Mouse (Mus musculus) myocyte (in vitro differentiated cells): Measurements from ENCODE around the gene Kcnn3. TPM values are rescaled to one million over a fixed set of nuclear protein-coding genes. Genes with fewer than 3 reads are reported as not detected.

Experiments used
- H3K27me3 ChIP-seq: one replicate; pipeline ENCODE4 v1.6.1; 2011; ENCODE audit not compliant: control insufficient read depth, insufficient read depth, insufficient read length
- H3K36me3 ChIP-seq: one replicate; pipeline ENCODE4 v1.6.1; 2011; ENCODE audit not compliant: control insufficient read depth, insufficient read depth
- H3K4me2 ChIP-seq: one replicate; pipeline ENCODE4 v1.6.1; 2011; ENCODE audit warnings: low read depth, control low read depth
- H3K4me3 ChIP-seq: one replicate; pipeline ENCODE4 v1.5.1; 2011; ENCODE audit warnings: mild to moderate bottlenecking, control low read depth, moderate library complexity
- H3K79me2 ChIP-seq: one replicate; pipeline ENCODE4 v1.6.1; 2011; ENCODE audit not compliant: control insufficient read depth, insufficient read depth
- H3ac ChIP-seq: one replicate; pipeline ENCODE4 v1.6.1; 2011; ENCODE audit not compliant: control insufficient read depth, insufficient read length
- CEBPB ChIP-seq: IDR thresholded peaks from 2 replicates; pipeline ENCODE4 v1.6.1; 2011; ENCODE audit warnings: mild to moderate bottlenecking, moderate library complexity; ENCODE audit not compliant: poor library complexity, insufficient read depth, severe bottlenecking
- E2F4 ChIP-seq: IDR thresholded peaks from one replicate; pipeline ENCODE4 v1.6.1; 2011; ENCODE audit warnings: mild to moderate bottlenecking, control low read depth, moderate library complexity; ENCODE audit not compliant: insufficient read depth
- MAX ChIP-seq: IDR thresholded peaks from one replicate; pipeline ENCODE4 v1.6.1; 2011; ENCODE audit warnings: low read depth, mild to moderate bottlenecking, control low read depth
- MYOD1 ChIP-seq, 3 experiments: IDR thresholded peaks; one replicate each; pipeline ENCODE4 v1.6.1; 2011; ENCODE audit warnings: control low read depth in 2 of 3, low read depth in 2 of 3, mild to moderate bottlenecking in 2 of 3, moderate library complexity in 1 of 3; ENCODE audit not compliant: insufficient read length in 2 of 3, control insufficient read depth in 1 of 3
- MYOG ChIP-seq, 3 experiments: IDR thresholded peaks; one replicate each; pipeline ENCODE4 v1.6.1; 2011; ENCODE audit warnings: control low read depth in 2 of 3, low read depth in 2 of 3, mild to moderate bottlenecking in 2 of 3; ENCODE audit not compliant: insufficient read length in 2 of 3, control insufficient read depth in 1 of 3, insufficient read depth in 1 of 3
- POLR2A ChIP-seq: IDR thresholded peaks from one replicate; pipeline ENCODE4 v1.6.1; 2011; ENCODE audit warnings: low read depth, mild to moderate bottlenecking, control low read depth, moderate library complexity; ENCODE audit not compliant: insufficient read length
- POLR2AphosphoS2 ChIP-seq: IDR thresholded peaks from one replicate; pipeline ENCODE4 v1.6.1; 2011; ENCODE audit warnings: low read depth, control low read depth; ENCODE audit not compliant: insufficient read length
- REST ChIP-seq: IDR thresholded peaks from one replicate; pipeline ENCODE4 v1.6.1; 2011; ENCODE audit warnings: mild to moderate bottlenecking, control low read depth, moderate library complexity; ENCODE audit not compliant: insufficient read depth, insufficient read length
- SRF ChIP-seq: IDR thresholded peaks from one replicate; pipeline ENCODE4 v1.6.1; 2011; ENCODE audit warnings: low read depth; ENCODE audit not compliant: control insufficient read depth, insufficient read length
- TCF12 ChIP-seq: IDR thresholded peaks from one replicate; pipeline ENCODE4 v1.6.1; 2011; ENCODE audit warnings: mild to moderate bottlenecking, control low read depth; ENCODE audit not compliant: poor library complexity, insufficient read depth, severe bottlenecking
- TCF3 ChIP-seq: IDR thresholded peaks from one replicate; pipeline ENCODE4 v1.6.1; 2011; ENCODE audit warnings: low read depth, control low read depth; ENCODE audit not compliant: insufficient read length
- USF1 ChIP-seq: IDR thresholded peaks from one replicate; pipeline ENCODE4 v1.6.1; 2011; ENCODE audit warnings: low read depth, mild to moderate bottlenecking, control low read depth, moderate library complexity
- polyA plus RNA-seq: library from polyadenylated mRNA; unstranded; fragments of >200 nt; fragmentation: generic; extraction: Trizol; gene quantifications from one replicate; pipeline ENCODE4 v1.2.1, GENCODE M21; 2012; ENCODE audit warnings: missing spikeins

Gene Kcnn3
- polyA plus RNA-seq, 1 experiment, result 0.68 TPM

GRCm38 (mm10) chr3:89557811-89558210, 37.8 kb downstream of the Kcnn3 start:
- H3ac ChIP-seq, result no peak overlapping the region
- no peaks in the 10 kb centered on the region for H3K36me3 ChIP-seq
- no peaks in the 10 kb centered on the region for H3K79me2 ChIP-seq
- TF ChIP-seq POLR2AphosphoS2, result no peak
- no peak for TF ChIP-seq MYOD1 (IDR thresholded peaks at IDR 0.05; ENCODE audit: control insufficient read depth in 1 of 3, insufficient read length in 2 of 3, low read depth in 2 of 3)
- no peak for TF ChIP-seq CEBPB
- no peak for TF ChIP-seq E2F4
- TF ChIP-seq REST, result no peak
- TF ChIP-seq SRF, result no peak
- no peak for TF ChIP-seq USF1
- TF ChIP-seq MYOG (IDR thresholded peaks at IDR 0.05; ENCODE audit: control insufficient read depth in 1 of 3, insufficient read depth in 1 of 3, insufficient read length in 2 of 3, low read depth in 2 of 3), result no peak
- TF ChIP-seq MAX, result no peak
- no peak for TF ChIP-seq TCF12
- TF ChIP-seq TCF3, result no peak
- no peak for TF ChIP-seq POLR2A
- H3K4me2 ChIP-seq, result no peak overlapping the region
- peaks cover 58% of the 10 kb centered on the region for H3K27me3 ChIP-seq
- H3K4me3 ChIP-seq, result no peak overlapping the region

- peaks cover 67% of the 10 kb centered on the region for H3K27me3 ChIP-seq
- H3ac ChIP-seq, result no peak overlapping the region
- H3K79me2 ChIP-seq, result no peaks in the 10 kb centered on the region
- TF ChIP-seq MYOG (IDR thresholded peaks at IDR 0.05; ENCODE audit: control insufficient read depth in 1 of 3, insufficient read depth in 1 of 3, insufficient read length in 2 of 3, low read depth in 2 of 3) (no peak), POLR2A (no peak), MAX (no peak), REST (no peak), CEBPB (no peak), MYOD1 (IDR thresholded peaks at IDR 0.05; ENCODE audit: control insufficient read depth in 1 of 3, insufficient read length in 2 of 3, low read depth in 2 of 3) (no peak), TCF3 (no peak), USF1 (no peak), E2F4 (no peak), TCF12 (no peak), SRF (no peak), POLR2AphosphoS2 (no peak)
- H3K4me3 ChIP-seq, result no peak overlapping the region
- no peak overlapping the region for H3K4me2 ChIP-seq
- H3K36me3 ChIP-seq, result no peaks in the 10 kb centered on the region
Observed at GRCm38 (mm10) chr3:89558972-89559910, 39.3 kb downstream of the Kcnn3 start.

DNA sequence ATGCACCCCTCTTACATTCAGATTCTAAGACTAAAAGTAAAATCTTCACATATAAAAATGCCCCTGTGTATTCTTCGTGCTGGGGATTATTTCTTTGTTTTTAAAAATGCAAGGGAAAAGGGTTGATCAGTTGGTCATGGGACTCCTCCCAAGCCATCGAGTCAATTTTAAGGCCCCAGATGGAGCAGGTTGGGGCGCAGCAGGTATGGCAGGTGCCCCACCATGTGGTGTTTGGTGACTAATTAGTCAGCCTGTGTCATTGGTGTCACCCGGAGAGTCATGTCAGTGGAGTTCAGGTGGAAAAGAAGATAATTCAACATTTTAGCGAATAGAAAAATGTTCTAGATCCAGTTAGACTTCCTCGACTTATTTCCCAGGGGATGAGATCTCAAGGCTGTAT, 41.4 kb downstream of the Kcnn3 start:
- Histone ChIP-seq H3K27me3 (peaks cover 77% of the 10 kb centered on the region), H3K4me2 (no peak overlapping the region), H3K79me2 (no peaks in the 10 kb centered on the region), H3K36me3 (no peaks in the 10 kb centered on the region), H3K4me3 (no peak overlapping the region), H3ac (no peak overlapping the region)
- TF ChIP-seq POLR2AphosphoS2, result no peak
- TF ChIP-seq USF1, result no peak
- no peak for TF ChIP-seq TCF12

GRCm38 (mm10) chr3:89565371-89565770, 45.4 kb downstream of the Kcnn3 start:
- TF ChIP-seq POLR2A (no peak), USF1 (no peak), POLR2AphosphoS2 (no peak), TCF3 (no peak), SRF (no peak), MYOG (IDR thresholded peaks at IDR 0.05; ENCODE audit: control insufficient read depth in 1 of 3, insufficient read depth in 1 of 3, insufficient read length in 2 of 3, low read depth in 2 of 3) (no peak), TCF12 (no peak), MAX (no peak), REST (no peak), E2F4 (no peak), CEBPB (no peak), MYOD1 (IDR thresholded peaks at IDR 0.05; ENCODE audit: control insufficient read depth in 1 of 3, insufficient read length in 2 of 3, low read depth in 2 of 3) (no peak)
- H3K79me2 ChIP-seq, result no peaks in the 10 kb centered on the region
- no peak overlapping the region for H3K4me2 ChIP-seq
- no peak overlapping the region for H3K4me3 ChIP-seq
- H3K27me3 ChIP-seq, result peaks cover 88% of the 10 kb centered on the region
- H3K36me3 ChIP-seq, result no peaks in the 10 kb centered on the region
- no peak overlapping the region for H3ac ChIP-seq
